Mouse (Mus musculus): ENCODE measurements around the gene Stxbp4. TPM values are rescaled to one million over a fixed set of nuclear protein-coding genes. Genes with fewer than 3 reads are reported as not detected.

Stxbp4 gene
- polyA plus RNA-seq, 2 experiments from 2014 or later: 4.5 to 5.3 TPM

GRCm38 (mm10) chr11:90649777-90650176 is 11.9 kb upstream of the Stxbp4 start:
- no peak for ATAC-seq

- ATAC-seq: peak; percentile 19
These were observed 487 bp upstream of the Stxbp4 start for GRCm38 (mm10) chr11:90638312-90638830.

DNA sequence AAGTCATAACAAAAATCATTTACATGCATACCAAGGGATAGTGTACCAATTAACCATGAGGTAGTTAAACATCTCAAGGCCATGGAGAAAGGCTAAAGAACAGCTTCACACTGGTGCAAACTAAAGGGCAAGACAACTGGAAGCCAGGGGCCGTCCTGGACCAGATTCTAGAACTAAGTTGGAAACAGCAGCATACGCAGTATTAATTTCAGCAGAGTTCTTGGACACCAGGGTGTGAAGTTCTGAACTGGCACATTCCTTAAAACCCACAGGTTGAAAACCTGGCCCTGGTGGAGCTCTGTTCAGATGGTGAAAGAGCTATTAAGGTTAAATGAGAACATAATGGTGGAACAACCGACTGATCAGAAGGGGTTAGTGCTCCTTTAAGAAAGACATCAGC is 3.2 kb downstream of the Stxbp4 start:
- no peak for ATAC-seq

DNA sequence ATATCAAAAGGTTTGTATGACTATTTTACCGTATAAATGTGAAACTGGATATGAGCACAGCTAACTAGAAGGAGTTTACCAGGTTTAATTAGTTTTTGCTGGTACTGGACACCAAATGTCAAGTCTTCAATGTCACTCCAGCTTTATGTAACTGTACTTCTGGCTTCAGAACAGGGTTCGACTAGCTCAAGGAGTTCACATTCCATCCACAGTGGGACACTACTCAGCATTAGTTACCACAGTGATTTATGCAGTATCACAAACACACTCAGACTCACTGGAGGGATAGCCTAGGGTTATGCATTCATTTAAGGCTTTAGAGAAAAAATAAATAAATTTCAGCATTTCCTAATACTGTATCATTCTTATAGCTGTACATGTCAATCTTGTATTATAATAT is 5.4 kb downstream of the Stxbp4 start:
- ATAC-seq: no peak

DNA sequence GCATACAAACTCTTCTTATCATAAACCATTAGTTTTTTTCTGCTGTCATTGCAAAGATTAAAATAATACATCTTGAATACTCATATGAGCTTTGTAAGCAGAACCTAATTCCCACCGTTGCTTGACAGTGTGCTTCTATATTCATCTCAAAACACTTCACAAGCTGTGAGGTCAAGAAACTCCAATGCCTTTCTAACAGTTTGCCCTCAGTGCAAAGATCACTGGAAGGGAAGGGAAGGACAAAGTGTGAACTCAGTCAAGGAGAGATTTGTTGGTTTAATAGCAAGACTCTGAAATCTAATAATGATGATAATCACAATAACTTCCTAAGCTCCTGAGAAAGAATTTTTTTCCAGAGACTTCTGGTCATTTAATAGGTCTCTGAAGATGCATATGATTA is 10.1 kb downstream of the Stxbp4 start:
- no peak for ATAC-seq

GRCm38 (mm10) chr11:90625174-90625573 is 12.7 kb downstream of the Stxbp4 start:
- ATAC-seq: no peak

DNA sequence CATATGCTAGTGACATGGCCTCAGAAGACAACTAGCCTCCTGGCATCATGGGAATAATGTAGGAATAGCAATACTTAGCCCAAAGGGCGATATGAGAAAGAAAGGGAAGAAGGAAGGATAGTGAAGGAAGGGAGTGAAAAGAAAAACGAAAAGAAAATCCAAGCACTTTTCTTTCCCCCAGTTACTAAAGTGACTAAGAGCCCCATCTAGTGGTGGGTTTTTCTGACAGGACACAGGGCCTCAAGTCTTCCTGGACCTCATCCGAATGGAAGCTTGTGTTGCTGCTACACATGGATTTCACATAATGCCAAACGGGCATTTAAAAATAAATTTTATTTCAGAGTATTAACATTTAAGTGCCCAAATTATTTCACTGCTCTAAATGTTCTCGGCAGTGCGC is 14.4 kb downstream of the Stxbp4 start:
- no peak for ATAC-seq

GRCm38 (mm10) chr11:90622500-90622899 is 15.4 kb downstream of the Stxbp4 start:
- ATAC-seq: no peak

GRCm38 (mm10) chr11:90622044-90622443 is 15.8 kb downstream of the Stxbp4 start:
- ATAC-seq: no peak

DNA sequence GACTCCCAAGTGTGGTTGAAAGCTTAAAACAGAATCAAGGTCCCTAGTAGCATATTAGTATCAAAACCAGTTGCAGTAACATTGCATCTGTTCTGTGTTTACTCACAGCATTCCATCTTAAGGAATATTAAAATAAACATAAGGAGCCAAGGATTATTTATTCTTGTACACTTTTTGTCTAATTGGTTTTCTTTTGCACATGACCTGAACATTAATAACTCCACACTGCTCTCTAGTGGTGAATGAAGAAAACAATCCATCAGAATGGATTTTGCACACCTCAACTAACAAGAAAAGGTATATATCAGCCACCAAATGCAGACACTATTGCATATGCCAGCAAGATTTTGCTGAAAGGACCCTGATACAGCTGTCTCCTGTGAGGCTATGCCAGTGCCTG is 21.5 kb downstream of the Stxbp4 start:
- ATAC-seq: peak; percentile 53

- no peak for ATAC-seq
These were observed 23.1 kb downstream of the Stxbp4 start for GRCm38 (mm10) chr11:90614743-90615142.

DNA sequence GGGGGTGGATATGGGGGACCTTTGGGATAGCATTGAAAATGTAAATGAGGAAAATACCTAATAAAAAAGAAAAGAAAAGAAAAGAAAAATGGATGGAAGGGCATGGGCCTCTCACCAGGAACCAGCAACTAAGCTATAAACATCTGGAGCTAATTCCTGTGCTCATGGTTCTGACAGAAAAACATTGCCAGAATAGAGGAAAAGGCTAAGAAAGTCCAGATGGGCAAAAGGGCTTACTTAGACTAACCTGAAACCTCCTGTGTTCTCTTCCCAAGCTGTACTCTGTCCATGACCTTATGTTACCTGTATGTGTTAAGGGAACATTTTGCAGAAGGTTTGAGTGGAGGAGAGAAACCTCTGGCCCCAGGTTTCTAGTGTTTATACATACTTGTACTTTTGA is 25.8 kb downstream of the Stxbp4 start:
- ATAC-seq: no peak

- no peak for ATAC-seq
These were observed 34.8 kb downstream of the Stxbp4 start for GRCm38 (mm10) chr11:90603066-90603465.

DNA sequence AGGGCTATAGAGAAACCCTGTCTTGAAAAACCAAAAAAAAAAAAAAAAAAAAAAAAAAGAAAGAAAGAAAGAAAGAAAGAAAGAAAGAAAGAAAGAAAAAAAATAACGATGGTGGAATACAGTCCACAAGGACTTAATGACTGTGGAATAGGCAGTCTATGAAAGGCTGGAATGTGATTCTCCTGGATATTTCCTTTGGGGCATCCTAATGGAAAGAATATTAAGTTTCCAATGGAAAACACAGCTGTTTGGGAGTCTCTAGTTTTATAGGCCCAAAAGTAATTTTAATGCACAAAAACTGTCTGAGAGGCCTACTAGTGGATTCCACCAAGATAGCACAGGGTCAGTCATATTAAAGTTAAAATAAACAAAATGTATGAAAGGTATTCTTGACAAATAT is 42.1 kb downstream of the Stxbp4 start:
- no peak for ATAC-seq

GRCm38 (mm10) chr11:90590996-90591395 is 46.9 kb downstream of the Stxbp4 start:
- no peak for ATAC-seq

DNA sequence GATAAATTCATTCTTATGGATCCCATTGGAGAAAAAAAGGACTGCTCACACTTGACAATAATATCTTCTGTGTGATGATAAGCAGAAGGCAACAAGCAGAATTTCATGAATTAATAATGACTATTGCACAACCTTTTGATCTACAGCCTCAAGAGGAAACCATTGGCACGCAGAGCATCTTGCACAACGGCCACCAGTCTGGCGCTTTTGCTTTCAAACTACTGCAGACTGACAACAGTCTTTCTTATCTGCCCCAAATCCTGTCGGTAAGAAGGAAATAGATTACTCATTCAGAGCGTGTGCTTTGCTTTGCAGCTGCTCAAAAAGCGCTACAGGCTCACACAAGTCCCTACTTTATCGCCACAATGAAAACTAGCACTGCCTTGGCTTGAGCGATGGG is 51.7 kb downstream of the Stxbp4 start:
- ATAC-seq: peak; percentile 32

GRCm38 (mm10) chr11:90585754-90586153 is 52.1 kb downstream of the Stxbp4 start:
- no peak for ATAC-seq

GRCm38 (mm10) chr11:90577057-90577780 is 60.7 kb downstream of the Stxbp4 start:
- ATAC-seq: no peak

DNA sequence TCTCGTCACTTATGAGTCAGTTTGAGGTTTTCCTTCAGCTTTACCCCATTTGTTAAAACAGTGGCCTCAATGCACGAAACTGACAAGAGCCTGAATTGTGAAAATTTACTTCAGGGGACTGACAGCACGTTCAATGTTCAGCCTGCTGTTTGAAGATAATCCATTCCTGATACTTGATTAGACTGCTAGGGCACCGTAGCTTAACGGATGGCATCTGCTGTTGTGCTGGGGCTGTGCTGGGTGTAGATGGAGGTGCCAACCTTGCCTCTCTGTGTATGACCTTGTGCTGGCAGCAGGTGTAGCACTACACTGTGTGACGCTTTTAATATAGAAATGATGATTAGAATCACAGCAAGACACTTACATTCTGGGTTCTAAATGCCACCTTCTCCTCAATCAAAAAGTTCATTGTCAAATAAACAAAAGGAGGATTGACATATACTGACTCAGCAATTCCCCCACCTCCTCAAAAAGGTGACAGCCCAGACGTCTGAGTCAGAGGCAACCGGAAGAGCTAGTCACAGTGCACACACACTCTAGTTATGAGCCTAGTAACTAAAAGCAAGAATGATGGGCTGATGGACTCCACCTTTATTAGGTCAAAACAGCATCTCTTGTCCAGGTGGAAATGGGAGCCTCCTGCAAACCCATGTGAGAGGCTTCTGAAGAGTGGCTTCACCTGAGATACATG is 61.5 kb downstream of the Stxbp4 start:
- peak; percentile 71 for ATAC-seq

GRCm38 (mm10) chr11:90575491-90576048 is 62.3 kb downstream of the Stxbp4 start:
- ATAC-seq: no peak

- no peak for ATAC-seq
These were observed 67.1 kb downstream of the Stxbp4 start for GRCm38 (mm10) chr11:90570646-90571259.

GRCm38 (mm10) chr11:90558359-90559047 is 79.4 kb downstream of the Stxbp4 start:
- ATAC-seq: no peak

- ATAC-seq: no peak
These were observed 81.4 kb downstream of the Stxbp4 start for GRCm38 (mm10) chr11:90556517-90556916.
